In genomic region chr4:101540516-101540915, GRCm38 (mm10) we compare ENCODE assay signal across 22 mouse cellular contexts. TPM values are rescaled to one million over a fixed set of nuclear protein-coding genes. Genes with fewer than 3 reads are reported as not detected.
"Had no signal": no experiment of that assay in that cellular context is flagged by ENCODE, and none has a peak within 500 bp of the region (broad histone marks: within the 10 kb centered on the region; RNA-seq: fewer than 3 reads in every experiment).

No protein-coding gene starts in this region.

- ATAC-seq: liver, postnatal 0 days; lung, postnatal 0 days; midbrain, embryonic 16.5 days had no signal

- H3K4me3 ChIP-seq: lung, embryonic 15.5 days; megakaryocyte, embryonic 14.5 days; midbrain, embryonic 12.5 days; neural tube, embryonic 12.5 days had no signal

- H3K27ac ChIP-seq: lung, embryonic 15.5 days; macrophage; midbrain, embryonic 12.5 days; neural tube, embryonic 12.5 days had no signal

- DNase-seq: liver, postnatal 0 days; lung, adult 2 months; lung, postnatal 14 days; lung, postnatal 36 days; midbrain, embryonic 14.5 days; retina, postnatal 1 day; right cerebral cortex, adult 18-20 months; right cerebral cortex, postnatal 25 days; right cerebral cortex, postnatal 4 days; spleen, adult 18-20 months; thymus, adult 18-20 months; thymus, postnatal 14 days; thymus, postnatal 36 days had no signal

RNA-seq across cellular contexts. Expression of gene Dnajc6, which starts 44.1 kb away (rescaled TPM):
- total RNA-seq: monocyte, adult 5-6 weeks; neutrophil, adult 5-6 weeks had no signal
- polyA plus RNA-seq: macrophage had no signal
